Mouse (Mus musculus): ENCODE data around the gene Rfc5. TPM values are rescaled to one million over a fixed set of nuclear protein-coding genes. Genes with fewer than 3 reads are reported as not detected.
"Not testable (repeated sequence)": the region's sequence is repeated elsewhere in the genome, so short reads cannot be mapped to it uniquely, and the experiment has no call there.

The Rfc5 gene
- total and polyA plus RNA-seq, 3 experiments, result 44.9 to 145 (median 68.1) TPM

DNA sequence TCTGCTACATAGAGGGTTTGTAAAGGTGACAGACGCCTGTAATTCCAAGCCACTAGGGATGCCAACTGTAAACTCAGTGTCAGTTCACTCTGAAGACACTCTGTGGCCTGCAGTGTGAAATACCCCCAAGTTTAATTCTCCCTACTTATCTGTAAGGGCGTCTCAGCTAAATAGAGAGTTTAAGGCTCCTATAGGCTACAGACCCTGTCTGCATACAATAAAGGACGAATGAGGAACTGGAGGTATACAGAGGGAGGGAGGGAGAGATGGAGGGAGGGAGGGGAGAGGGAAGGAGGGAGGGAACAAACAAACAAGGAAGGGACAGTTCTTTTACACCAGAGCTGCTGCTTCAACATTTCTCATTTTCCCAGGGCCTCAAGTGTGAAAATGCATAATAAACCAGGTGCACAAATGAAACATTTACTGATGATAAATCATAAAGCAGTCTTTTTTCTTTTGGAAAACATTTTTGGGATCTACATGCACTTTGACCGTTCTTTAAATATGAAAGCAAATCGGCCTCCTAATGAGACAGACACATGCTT lies 43.3 kb downstream of the Rfc5 start:
- no peak overlapping the region for H3K4me3 ChIP-seq (ENCODE audit: low read depth, low read length)
- TF ChIP-seq POLR2AphosphoS5 (IDR thresholded peaks at IDR 0.05; ENCODE audit: insufficient replicate concordance, low read depth, low read length), result no peak
- TF ChIP-seq CTCF (IDR thresholded peaks at IDR 0.05; ENCODE audit: low read depth, low read length), result no peak
- TF ChIP-seq GATA1 (IDR thresholded peaks at IDR 0.05; ENCODE audit: borderline replicate concordance, low read length), result no peak
- TF ChIP-seq GATA2 (IDR thresholded peaks at IDR 0.05; ENCODE audit: borderline replicate concordance, low read depth, low read length), result no peak
- no peak for TF ChIP-seq TAL1 (conservative IDR thresholded peaks at IDR 0.05; ENCODE audit: low read depth, low read length)
- peaks cover 3% of the 10 kb centered on the region; the same call in 1 of the 2 replicates for H3K4me1 ChIP-seq (ENCODE audit: insufficient read depth, low read depth, low read length)
- no peaks in the 10 kb centered on the region for H3K36me3 ChIP-seq (replicated peaks)
- peaks cover 5% of the 10 kb centered on the region; the same call in 1 of the 2 replicates for H3K27me3 ChIP-seq (ENCODE audit: insufficient read depth, low read length)
- ATAC-seq (ENCODE audit: extremely low read depth, insufficient number of reproducible peaks, low FRiP score, poor library complexity, severe bottlenecking) (peak; percentile 63), DNase-seq (ENCODE audit: low spot score) (peak; percentile 31)
- no peaks in the 10 kb centered on the region for H3K9me3 ChIP-seq (replicated peaks)

DNA sequence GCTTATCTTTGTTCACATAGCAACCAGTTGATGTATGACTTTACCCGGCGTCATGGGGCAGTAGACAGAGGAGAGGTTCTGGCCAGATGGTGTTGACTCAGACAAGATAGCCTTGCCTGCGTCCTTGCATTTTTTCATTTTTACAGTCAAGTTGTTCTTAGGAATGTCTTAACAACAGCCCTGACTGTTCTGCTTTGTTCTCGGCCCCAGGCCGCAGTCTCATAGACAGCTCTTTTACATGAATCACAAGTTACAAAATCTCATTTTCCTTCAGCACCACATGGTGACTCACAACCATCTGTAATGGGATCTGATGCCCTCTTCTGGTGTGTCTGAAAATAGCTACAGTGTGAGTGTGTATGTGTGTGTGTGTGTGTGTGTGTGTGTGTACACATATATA lies 44.4 kb downstream of the Rfc5 start:
- not testable (repeated sequence) for H3K4me3 ChIP-seq (ENCODE audit: low read depth, low read length); H3K4me1 ChIP-seq (ENCODE audit: insufficient read depth, low read depth, low read length); DNase-seq (ENCODE audit: low spot score); H3K36me3 ChIP-seq (replicated peaks); H3K27me3 ChIP-seq (ENCODE audit: insufficient read depth, low read length); H3K9me3 ChIP-seq (replicated peaks); ATAC-seq (ENCODE audit: extremely low read depth, insufficient number of reproducible peaks, low FRiP score, poor library complexity, severe bottlenecking)

DNA sequence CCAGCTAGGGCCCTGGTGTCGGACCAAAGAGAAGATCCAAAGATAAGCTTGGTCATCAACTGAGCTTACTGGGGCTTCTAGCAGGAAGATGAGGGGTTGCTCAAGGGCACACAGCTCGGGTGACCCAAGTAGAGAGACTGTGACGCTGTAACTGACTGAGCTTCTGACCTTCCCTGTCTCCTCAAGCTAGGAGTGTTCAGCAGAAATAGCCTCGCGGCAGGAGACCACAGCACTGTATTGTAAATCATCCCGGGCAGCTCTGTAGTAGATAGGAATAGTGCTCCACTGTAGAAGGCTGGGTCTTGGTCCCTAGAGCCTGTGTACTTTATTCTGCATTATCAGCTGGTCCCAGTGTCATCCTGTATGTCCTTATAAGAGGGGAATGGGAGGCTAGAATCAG lies 47.0 kb downstream of the Rfc5 start:
- ATAC-seq (ENCODE audit: extremely low read depth, insufficient number of reproducible peaks, low FRiP score, poor library complexity, severe bottlenecking) (no peak), DNase-seq (ENCODE audit: low spot score) (no peak)
- TF ChIP-seq TAL1 (conservative IDR thresholded peaks at IDR 0.05; ENCODE audit: low read depth, low read length), result no peak
- TF ChIP-seq CTCF (IDR thresholded peaks at IDR 0.05; ENCODE audit: low read depth, low read length), result no peak
- Histone ChIP-seq H3K27me3 (ENCODE audit: insufficient read depth, low read length) (peaks cover 3% of the 10 kb centered on the region; the same call in 1 of the 2 replicates), H3K9me3 (replicated peaks) (peaks cover 1% of the 10 kb centered on the region; the same call in 1 of the 2 replicates), H3K4me3 (ENCODE audit: low read depth, low read length) (no peak overlapping the region), H3K4me1 (ENCODE audit: insufficient read depth, low read depth, low read length) (peaks cover 3% of the 10 kb centered on the region; the same call in 1 of the 2 replicates), H3K36me3 (replicated peaks) (no peaks in the 10 kb centered on the region)

DNA sequence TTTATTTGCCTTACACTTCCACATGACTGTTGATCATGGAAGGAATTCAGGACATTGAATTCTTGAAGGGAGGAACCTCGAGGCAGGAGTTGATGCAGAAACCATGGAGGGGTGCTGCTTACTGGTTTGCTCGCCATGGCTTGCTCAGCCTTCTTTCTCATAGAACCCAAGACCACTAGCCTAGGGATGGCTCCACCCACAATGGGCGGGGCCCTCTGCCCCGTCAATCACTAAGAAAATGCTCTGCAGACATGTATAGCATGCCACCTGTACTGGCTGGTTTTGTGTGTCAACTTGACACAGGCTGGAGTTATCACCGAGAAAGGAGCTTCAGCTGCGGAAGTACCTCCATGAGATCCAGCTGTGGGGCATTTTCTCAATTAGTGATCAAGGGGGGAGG lies 48.8 kb downstream of the Rfc5 start:
- H3K9me3 ChIP-seq (replicated peaks), result peaks cover 5% of the 10 kb centered on the region; the same call in 1 of the 2 replicates
- ATAC-seq (ENCODE audit: extremely low read depth, insufficient number of reproducible peaks, low FRiP score, poor library complexity, severe bottlenecking) (no peak), DNase-seq (ENCODE audit: low spot score) (no peak)
- TF ChIP-seq TAL1 (conservative IDR thresholded peaks at IDR 0.05; ENCODE audit: low read depth, low read length) (no peak), GATA1 (IDR thresholded peaks at IDR 0.05; ENCODE audit: borderline replicate concordance, low read length) (no peak), GATA2 (IDR thresholded peaks at IDR 0.05; ENCODE audit: borderline replicate concordance, low read depth, low read length) (no peak), CTCF (IDR thresholded peaks at IDR 0.05; ENCODE audit: low read depth, low read length) (no peak), POLR2AphosphoS5 (IDR thresholded peaks at IDR 0.05; ENCODE audit: insufficient replicate concordance, low read depth, low read length) (no peak)
- H3K36me3 ChIP-seq (replicated peaks), result no peaks in the 10 kb centered on the region
- H3K4me1 ChIP-seq (ENCODE audit: insufficient read depth, low read depth, low read length), result no peaks in the 10 kb centered on the region
- no peak overlapping the region for H3K4me3 ChIP-seq (ENCODE audit: low read depth, low read length)
- peaks cover 5% of the 10 kb centered on the region; the same call in 1 of the 2 replicates for H3K27me3 ChIP-seq (ENCODE audit: insufficient read depth, low read length)

DNA sequence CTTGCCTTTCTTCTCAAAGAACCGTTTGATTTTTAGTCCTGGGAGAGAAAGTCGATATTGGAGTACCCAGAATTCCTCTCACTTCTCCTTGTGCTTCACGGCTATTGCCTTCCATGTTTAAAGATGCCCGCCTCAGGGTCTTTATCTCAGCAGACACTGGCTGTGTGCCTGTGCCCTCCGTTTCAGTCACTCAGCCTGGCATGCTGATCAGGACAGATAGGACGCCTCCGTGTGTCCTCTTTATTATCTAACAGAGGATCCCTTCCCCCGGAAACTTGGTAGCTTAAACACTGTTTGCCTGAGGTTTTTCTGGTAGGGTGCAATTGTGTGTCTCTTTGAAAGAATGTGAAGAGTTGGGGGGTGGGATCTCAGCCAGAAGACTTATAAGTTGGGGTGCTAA lies 50.3 kb downstream of the Rfc5 start:
- ATAC-seq (ENCODE audit: extremely low read depth, insufficient number of reproducible peaks, low FRiP score, poor library complexity, severe bottlenecking), result no peak
- peaks cover 11% of the 10 kb centered on the region for H3K9me3 ChIP-seq (replicated peaks)
- no peak overlapping the region for H3K4me3 ChIP-seq (ENCODE audit: low read depth, low read length)

DNA sequence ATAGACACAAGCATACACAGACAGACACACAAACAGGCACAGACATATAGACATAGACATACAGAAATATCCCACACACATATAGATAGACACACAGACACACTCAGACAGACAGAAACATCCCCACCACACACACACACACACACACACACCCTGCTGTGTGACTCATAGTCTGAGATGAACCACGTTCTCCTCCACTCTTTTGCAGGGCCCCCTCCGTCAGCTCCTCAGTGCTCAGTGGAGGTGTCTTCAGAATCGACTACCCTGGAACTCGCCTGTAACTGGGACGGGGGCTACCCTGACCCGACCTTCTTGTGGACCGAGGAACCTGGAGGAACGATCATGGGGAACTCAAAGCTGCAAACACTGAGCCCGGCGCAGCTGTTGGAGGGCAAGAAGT lies 50.8 kb downstream of the Rfc5 start:
- ATAC-seq (ENCODE audit: extremely low read depth, insufficient number of reproducible peaks, low FRiP score, poor library complexity, severe bottlenecking), result no peak

More for the DNA sequence above, 50.3 kb downstream of the Rfc5 start:
- Histone ChIP-seq H3K27me3 (ENCODE audit: insufficient read depth, low read length) (peaks cover 8% of the 10 kb centered on the region; the same call in 1 of the 2 replicates), H3K4me1 (ENCODE audit: insufficient read depth, low read depth, low read length) (no peaks in the 10 kb centered on the region), H3K36me3 (replicated peaks) (no peaks in the 10 kb centered on the region)
- no peak for TF ChIP-seq TAL1 (conservative IDR thresholded peaks at IDR 0.05; ENCODE audit: low read depth, low read length)
- TF ChIP-seq GATA1 (IDR thresholded peaks at IDR 0.05; ENCODE audit: borderline replicate concordance, low read length), result no peak
- TF ChIP-seq CTCF (IDR thresholded peaks at IDR 0.05; ENCODE audit: low read depth, low read length), result no peak
- TF ChIP-seq POLR2AphosphoS5 (IDR thresholded peaks at IDR 0.05; ENCODE audit: insufficient replicate concordance, low read depth, low read length), result no peak
- TF ChIP-seq GATA2 (IDR thresholded peaks at IDR 0.05; ENCODE audit: borderline replicate concordance, low read depth, low read length), result no peak
- no peak for DNase-seq (ENCODE audit: low spot score)

More for the DNA sequence above, 50.8 kb downstream of the Rfc5 start:
- H3K27me3 ChIP-seq (ENCODE audit: insufficient read depth, low read length), result peaks cover 8% of the 10 kb centered on the region; the same call in 1 of the 2 replicates
- H3K4me1 ChIP-seq (ENCODE audit: insufficient read depth, low read depth, low read length), result no peaks in the 10 kb centered on the region
- no peak for DNase-seq (ENCODE audit: low spot score)
- peaks cover 11% of the 10 kb centered on the region for H3K9me3 ChIP-seq (replicated peaks)
- H3K4me3 ChIP-seq (ENCODE audit: low read depth, low read length), result no peak overlapping the region
- no peaks in the 10 kb centered on the region for H3K36me3 ChIP-seq (replicated peaks)
- TF ChIP-seq POLR2AphosphoS5 (IDR thresholded peaks at IDR 0.05; ENCODE audit: insufficient replicate concordance, low read depth, low read length) (no peak), TAL1 (conservative IDR thresholded peaks at IDR 0.05; ENCODE audit: low read depth, low read length) (no peak), CTCF (IDR thresholded peaks at IDR 0.05; ENCODE audit: low read depth, low read length) (no peak), GATA1 (IDR thresholded peaks at IDR 0.05; ENCODE audit: borderline replicate concordance, low read length) (no peak), GATA2 (IDR thresholded peaks at IDR 0.05; ENCODE audit: borderline replicate concordance, low read depth, low read length) (no peak)

Data from G1E (cell line).